Mouse (Mus musculus) c-Kit-negative CD71-positive TER-119-positive erythroid progenitor cells, embryonic 14.5 days (primary cell): ENCODE data around the gene 6030445D17Rik.

ENCODE experiments used
- DNase-seq: peaks from one replicate; pipeline ENCODE4 v3.0.0-alpha.2; 2013; ENCODE audit warnings: low read depth, low spot score

Gene 6030445D17Rik

DNA sequence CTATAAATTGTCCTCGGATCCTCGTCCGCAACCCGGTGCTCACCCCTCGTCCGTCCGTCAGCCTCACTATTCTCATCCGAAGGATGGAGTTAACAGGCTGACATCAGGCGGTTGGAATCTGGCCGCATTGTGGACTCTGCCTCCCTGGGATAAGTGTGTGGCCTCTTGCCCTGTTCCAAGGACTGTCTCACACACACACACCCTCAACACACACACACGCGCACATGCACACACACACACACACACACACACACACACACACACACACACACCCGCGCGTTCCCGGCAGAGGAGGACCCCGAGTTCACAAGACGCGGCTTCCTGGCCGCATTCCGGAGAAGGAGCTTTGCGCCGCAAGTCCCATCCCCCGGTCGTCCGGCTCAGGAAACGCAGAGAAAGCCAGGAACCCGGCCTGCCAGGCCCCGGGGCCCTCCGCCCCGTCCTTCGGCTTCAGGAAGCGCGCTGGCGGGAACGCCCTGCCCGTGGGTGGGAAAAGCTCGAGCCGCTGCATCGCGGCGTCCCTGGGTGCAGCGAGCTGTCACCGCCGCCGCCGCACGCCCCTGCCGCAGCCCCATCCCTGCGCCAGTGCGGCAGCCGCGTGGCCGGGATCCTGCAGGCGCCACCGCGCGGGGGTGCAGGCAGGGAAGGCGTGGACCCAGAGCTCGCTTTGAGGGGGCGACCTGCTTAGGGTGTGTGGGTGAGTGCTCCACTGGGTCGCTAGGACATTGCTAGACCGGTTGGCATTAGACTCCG, at the start of gene 6030445D17Rik:
Gene 6030445D17Rik, plus strand, starts transcription at position 165 of the 753 bp plus-strand sequence.
- no peak for DNase-seq

DNA sequence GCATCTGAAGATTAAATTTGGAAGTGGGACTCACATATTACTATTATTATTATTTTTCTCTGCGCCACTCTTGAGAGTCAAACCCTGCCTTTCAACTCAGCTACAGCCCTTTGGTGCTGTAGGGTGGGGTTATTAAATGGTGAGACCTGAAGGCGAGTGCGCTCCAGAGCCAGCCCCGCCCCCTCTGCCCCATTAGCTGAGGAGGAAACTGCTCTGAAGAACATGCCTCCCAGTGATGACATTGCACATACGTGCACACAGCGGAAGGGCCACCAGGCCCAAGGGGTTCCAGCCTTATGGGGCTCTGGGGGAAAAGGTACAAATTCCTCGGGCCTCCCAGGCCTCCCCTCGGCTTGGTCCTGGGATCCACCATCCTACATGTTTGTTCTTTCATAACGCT, 46.6 kb upstream of the 6030445D17Rik start:
- DNase-seq, result no peak

DNA sequence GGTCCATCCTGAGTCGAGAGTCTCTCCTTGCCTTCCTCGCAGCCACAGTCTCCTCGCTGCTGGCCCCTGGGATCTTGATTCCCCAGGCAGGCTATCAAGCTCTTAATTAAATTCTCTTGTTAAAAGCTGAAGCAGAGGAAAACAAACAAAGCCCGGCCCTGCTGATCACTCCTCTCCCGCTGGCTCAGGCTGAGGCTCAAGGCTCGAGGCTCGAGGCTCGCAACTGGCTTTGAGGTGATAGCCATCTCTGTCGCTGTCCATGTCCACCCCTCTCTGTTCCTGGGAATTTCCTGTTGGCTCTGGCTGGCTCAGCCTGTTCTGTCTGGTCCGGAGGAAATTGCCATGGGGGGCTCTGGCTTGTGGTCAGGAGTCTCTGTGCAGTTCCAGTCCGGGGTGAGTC, 43.1 kb upstream of the 6030445D17Rik start:
- DNase-seq, result no peak

DNA sequence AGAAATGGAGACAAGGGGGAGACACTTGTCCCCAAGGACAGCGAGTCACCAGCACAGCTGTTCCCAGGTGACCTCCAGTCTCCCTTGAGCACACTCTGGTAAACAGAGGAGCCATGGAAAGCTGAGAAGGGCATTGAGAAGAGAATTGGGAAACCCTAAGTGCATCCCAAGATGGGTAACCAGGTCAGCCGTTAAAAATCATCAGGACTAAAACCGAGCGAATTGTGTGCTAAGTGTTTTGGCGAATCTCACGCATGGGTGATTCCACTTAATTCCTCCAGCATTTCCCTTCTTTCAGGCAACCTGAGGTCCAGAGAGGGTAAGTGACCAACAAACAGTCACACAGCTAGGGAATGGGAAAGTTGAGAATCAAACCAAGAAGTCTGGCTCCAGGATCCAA, 42.7 kb upstream of the 6030445D17Rik start:
- no peak for DNase-seq

DNA sequence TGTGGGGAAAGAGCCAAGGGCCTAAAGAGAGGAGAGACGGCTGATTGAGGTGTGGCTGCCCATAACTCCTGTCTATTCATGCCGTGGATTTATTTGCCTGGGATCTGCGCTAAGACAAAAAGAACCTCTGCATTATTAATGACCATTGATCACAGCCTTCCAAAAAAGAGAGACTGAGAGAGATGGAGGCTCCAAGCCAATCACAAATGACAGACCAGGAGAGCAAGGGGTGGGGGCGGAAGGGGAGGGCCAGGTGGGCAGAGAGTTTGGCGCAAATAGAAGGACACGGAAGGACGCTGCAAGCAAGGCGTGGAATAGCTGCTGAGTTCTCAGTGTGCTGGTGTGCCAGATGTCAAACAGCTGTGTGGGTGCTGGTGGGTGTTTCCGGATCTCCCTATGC, 38.8 kb upstream of the 6030445D17Rik start, which contains the start of gene Htr1d:
Gene Htr1d, plus strand, starts transcription at position 301 of the 400 bp plus-strand sequence.
- DNase-seq, result no peak

DNA sequence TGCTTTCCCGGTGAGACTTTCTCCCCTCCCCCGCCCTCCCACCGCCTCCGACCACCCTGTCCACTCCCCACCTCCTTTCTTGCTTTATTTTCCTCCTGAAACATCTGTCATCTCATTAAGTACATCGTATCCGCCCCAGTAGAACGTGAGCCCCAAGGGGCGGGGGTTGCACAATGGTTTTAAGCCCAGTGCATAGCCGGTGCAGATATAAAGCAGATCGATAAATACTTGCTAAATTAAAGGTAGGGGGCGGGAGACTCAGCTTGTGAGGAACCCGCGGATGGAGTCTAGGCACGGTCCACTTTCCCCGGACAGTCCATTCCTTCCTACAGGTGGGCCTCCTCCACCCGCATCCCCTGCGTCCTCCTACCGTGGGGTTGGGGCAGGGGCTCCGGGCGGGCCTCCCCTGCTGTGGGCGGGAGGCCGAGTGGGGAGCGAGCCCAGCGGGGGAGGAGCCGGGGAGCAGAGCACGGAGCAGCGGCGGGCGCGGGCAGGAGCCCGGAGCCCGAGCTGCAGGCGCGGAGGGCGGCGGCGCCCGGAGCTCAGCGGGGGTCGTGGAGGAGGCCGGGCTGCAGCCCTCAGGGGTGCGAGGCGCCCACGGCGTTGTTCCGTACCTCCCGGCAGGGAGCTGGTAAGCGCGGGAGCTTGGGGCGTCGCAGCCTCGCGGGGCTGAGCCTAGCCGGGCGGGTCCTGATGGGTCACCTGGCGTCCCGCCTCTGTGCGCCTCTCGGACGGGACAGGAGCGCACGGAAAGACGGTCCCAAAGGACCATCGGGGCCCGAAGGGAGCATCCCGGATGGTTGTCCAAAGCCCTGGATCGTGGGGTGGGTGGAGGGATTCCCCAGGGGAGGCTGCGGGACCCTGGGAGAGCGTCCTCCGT, 37.7 kb upstream of the 6030445D17Rik start:
- no peak for DNase-seq

DNA sequence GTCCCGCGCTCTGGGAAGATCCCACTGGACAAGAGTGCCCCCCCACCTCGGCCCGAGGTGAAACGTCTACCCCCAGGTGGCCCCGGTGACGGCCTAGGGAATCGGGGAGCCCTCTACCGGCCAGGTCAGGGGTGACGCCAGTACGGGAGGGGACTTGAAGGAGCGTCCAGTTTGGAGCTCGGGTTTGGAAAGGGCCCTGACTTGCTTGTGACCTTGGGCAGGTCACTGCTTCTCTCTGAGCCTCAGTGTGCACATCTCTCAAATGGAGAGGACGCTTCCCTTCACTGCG, 37.1 kb upstream of the 6030445D17Rik start:
- DNase-seq, result no peak

DNA sequence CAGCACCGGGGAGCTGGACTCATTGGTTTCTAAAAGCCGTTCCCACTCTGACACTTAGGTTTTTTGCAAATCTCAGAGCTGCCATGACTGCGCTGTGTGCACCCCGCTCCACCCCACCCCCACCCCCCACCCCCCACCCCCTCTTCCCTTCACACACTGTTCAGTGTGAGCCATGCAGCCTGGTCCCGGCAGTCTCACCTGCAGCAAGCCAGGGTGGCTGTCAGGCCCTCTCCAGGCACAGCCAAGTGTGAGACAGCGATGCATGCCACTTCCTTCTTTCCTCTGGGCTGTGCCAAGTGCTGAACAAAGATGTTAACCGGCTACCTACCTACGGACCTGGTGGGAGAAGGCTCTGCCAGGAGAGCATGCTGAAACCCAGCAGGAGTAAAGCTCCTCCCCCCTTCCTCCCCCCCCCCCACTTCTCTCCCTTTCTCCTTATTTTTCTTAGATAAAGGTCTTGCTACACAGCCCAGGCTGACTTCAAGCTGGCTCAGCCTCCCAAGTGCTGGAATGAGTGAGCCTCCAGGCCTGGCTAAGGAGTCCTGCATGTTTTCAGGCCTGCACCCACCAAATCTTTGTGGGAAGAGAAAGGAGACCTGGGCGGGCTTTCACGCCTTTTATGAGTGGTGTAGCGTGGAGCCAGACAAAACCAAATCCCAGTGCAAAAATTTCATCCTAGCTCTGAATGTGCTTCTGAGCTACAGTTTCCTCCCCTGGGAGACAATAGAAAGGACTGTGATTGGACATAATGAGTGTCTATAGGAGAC, 31.3 kb upstream of the 6030445D17Rik start:
- no peak for DNase-seq

DNA sequence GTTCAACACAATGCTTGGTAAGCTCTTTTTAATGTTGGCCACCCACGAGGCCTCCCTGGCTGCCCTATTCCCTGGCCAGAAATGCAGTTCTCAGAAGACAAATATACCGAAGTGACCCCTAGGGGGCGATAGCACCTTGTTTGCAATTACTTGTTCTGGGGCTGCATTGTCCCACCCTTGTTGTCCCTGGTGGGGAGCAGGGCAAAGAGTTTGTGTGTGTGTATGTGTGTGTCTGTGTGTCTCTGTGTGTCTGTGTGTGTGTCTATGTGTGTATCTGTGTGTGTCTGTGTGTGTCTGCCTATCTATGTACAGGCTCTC, 30.7 kb upstream of the 6030445D17Rik start:
- DNase-seq, result peak; percentile 47

DNA sequence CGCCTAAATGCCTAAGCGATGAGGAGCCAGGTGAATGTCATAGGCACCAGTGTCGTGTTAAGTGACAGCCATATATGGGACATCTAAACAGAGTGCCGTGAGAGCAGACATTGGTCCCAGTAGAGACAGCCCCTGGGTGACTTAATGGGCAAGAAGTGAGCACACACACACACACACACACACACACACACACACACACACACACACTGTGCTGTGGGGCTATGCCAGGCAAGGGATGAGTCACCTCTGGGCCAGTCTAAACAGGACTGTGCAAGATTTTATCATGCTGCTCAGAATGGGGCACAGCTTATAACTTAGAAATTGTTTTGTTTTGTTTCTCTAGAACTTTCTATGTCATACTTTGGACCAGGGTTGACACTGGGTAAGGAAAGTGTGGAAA, 28.0 kb upstream of the 6030445D17Rik start:
- no peak for DNase-seq

DNA sequence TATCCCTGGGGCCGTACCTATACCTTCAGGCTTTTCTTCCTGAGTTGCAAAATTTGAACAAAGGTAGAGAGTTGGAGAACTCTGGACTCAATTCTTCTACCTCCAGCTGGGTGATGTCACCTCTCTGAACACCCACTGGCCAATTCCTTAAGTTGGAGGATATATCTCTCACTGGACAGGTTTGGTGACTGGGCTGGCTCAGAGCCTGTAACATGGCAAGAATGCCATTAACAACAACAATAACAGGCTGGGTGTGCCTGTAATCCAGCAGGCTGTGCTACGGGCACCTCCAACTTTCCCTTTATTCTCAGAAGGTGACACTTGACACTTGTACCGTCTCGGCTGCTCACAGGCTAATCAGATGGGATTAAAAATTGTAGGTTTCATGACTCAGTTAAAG, 22.9 kb upstream of the 6030445D17Rik start:
- no peak for DNase-seq

DNA sequence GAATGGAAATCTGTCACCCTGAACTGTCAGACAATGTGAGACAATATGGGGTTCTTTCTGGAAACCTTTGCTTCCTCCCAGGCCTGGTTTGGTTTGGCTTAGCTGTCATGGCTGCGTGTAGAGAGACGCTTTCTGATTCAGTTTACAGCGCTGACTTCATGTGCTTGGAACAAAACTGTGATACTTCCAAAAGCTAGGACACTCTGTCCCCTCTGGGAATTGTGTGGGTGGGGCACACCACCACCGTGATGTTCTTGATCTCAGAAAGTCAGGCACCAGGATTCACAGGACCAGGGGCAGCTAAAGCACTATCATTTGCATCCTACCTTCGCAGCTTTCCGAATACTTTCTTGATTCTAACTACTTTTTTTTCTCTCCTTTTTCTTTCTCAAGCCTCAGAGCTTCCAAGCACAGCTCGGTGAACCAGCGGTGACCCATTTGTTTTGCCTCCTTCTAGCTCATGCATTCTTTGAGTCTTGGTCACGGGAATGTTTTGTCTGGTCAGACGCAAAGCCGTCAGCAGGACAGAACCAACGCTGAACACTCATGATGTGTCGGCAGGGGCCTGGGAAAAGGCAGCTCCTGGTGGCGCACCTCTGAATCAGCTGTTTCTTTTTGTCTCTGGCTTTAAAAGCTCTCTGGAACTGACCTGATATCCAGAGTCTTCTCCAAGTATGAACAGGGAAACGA, 20.6 kb upstream of the 6030445D17Rik start:
- no peak for DNase-seq

DNA sequence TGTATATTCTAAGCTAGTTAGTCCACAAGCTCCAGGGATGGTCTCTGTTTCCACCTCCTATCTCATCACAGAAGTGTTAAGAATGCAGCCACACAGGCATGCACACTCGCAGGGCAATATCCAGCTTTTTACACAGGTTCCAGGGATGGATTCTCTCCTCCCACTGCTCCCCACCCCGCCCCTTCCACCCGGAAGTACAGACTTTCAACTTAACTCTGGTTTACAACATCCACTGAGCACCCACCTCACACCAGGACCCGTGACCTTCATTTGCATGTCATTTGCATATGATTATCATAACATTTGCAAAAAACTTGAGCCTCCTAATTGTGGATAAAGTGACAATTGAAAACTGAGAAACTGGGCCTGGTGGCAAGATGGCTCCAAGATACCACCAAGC, 17.5 kb upstream of the 6030445D17Rik start:
- no peak for DNase-seq

DNA sequence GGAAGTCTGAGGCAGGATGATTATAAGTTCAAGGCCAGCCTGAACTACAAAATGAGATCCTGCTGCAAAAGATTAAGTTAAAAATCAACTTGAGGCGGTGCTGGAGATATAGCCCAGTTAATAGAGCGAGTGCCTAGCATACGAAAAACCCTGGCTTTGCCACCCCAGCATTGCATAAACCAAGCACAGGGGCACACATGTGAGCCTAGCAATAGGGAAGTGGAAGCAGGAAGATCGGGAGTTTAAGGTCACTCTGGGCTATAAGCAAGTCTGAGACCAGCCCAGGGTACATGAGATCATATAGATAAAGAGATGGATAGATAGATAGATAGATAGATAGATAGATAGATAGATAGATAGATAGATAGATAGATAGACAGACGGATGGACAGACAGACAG, 12.3 kb upstream of the 6030445D17Rik start:
- DNase-seq, result no peak

DNA sequence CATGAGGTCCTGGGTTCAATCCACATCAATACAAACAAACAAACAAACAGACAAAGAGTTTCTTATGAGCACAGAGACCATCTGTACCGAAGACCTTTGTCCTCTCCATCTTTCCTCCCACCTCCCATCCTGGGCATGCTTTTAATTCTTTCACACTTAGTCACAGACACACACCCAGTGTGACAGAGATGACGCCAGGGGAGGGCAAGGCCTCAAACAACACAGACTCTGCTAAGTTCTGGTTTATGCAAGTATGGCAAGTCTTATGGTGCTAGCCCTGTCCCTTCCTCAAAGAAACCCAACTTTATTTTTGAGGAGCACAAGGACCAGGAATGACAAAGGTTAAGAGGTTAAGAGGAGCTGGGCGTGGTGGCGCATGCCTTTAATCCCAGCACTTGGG, 11.8 kb upstream of the 6030445D17Rik start:
- no peak for DNase-seq

DNA sequence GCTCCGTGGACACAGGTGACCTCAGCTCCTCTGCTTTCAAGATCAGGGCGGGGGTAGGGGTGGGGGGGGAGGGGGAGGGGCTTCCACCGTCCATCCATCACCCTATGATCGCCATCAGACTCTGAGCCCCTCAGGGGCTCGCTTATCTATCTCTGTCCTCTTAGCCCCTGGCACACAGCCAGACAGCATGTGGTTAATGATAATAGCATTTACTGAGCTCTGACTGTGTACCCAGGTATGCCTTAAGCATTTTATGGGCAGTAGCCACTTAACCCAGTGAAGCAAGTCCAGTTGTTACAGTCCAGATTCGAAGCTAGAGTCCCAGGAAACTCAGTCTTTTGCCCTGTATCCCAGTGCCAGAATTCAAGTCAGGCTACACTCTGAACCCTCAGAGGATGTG, 10.5 kb upstream of the 6030445D17Rik start:
- DNase-seq, result no peak

DNA sequence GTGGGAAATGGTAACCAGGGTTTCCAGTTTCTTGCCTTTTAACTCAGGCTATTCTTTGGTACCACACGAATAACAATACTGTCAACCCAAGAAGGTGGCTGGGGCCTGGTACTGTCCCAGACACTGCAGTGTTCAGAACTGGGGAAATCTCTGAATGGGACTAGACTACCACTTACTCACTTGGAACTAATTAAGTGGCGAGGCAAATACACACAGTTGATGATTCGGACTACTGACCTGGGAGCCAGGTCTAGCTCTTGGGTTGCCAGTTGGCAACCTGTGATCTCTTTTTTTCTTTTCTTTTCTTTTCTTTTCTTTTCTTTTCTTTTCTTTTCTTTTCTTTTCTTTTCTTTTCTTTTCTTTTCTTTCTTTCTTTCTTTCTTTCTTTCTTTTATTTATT, 9.8 kb upstream of the 6030445D17Rik start:
- no peak for DNase-seq

DNA sequence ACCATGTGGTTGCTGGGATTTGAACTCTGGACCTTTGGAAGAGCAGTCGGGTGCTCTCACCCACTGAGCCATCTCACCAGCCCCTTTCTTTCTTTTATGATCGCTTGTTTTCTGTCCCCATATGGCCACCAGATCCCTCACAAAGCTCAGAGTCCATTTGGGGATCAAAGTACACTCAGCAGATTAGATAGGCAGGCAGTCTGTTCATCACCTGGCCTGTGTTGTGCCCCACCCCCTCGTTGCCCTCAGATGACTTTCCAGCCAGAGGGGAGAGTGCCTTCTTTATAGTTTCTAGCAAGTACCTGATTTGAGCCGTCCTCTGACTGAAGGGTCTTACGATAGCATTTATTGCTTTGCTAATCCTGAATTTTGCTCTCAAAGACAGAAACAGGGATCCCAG, 9.3 kb upstream of the 6030445D17Rik start:
- no peak for DNase-seq

DNA sequence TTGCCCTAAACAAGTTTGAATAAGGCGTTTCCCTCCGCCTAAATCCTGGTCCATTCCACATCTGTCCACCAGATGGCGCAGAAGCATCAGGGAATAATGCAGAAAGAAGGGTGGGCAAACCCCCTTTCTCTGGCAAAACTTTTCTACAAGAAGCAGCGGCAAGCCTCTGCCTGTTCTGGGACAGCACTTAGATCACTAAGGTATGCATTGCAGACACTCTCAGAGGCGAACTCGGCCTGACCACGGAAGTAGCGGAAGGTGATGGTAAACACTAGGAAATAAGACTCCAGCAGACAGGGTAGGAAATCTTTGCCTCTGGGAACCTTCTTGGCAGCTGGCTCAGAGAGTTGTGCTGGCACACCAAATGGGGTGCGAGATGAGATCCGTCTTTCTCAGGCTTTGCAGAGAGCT, 7.2 kb upstream of the 6030445D17Rik start:
- no peak for DNase-seq

DNA sequence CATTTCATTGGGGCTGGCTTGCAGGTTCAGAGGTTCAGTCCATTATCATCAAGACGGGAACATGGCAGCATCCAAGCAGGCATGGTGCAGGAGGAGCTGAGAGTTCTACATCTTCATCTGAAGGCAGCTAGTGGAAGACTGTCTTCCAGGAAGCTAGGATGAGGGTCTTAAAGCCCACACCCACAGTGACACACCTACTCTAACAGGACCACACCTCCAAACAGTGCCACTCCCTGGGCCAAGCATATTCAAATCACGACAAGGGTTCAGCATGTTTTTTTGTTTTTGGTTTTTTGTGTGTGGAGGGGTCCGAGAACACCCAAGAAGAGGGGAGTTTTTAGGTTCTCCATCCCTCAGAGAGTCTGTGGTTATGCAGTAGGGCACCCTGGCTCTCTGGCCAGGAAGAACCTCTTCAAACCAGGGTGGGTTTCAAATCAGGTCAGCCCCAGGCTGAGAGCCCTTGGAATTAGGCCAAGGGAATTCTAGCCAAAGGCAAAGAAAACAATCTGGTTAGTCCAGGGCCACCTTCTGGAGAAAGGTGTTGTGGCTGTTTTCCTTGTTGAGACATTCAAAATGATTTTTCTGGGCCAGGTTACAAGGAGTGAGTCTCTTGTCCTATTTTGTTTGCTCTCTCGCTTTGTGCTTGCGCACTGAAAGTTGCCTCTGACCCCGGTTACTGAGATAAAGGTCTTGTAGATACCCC, 5.4 kb upstream of the 6030445D17Rik start:
- DNase-seq, result no peak

DNA sequence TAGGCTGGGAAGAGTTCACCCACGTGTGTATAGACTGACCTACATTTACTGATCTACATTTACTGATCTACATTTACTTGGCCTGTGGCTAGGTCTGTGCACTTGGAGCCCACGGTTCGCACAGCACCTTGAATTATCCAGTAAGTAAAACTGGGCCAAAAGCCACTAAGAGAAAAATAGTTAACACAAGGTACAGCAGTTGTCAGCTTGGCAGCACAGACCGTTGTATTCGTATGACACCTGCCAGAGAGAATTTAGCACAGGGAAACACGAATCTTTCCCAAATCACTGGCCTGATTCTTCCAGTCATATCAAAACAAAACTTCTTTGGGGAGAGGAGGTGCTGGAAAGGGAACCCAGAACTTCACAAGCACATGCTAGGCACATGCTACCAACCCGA, 3.8 kb upstream of the 6030445D17Rik start:
- no peak for DNase-seq
